Mouse (Mus musculus) ovary, adult 18-20 months (tissue): ENCODE data around the gene Galnt16.

Experiments used
- DNase-seq: peaks from one replicate; pipeline ENCODE4 v3.0.0; 2022; ENCODE audit warnings: low spot score, mixed read lengths

Gene Galnt16

DNA sequence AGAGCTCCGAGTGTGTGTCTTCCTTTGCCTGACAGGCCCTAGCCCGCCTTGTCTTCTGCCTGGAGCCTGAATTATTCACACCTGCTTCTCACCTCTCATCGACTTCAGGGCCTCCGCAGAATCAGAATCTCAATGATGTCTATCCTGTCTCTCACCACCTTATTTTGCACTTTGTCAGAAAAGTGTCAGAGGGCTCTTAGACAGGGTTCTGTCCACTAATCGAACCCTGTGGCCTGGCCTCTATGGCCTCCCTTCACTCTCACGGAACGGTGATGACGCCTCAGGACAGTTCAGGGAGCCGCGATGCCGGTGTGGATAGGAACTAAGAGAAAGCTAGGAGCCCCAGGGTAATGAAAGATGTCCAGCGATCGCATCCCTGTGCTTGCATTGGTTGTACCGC, at the start of gene Galnt16:
TSS of gene Galnt16 (plus strand) at position 301 of the 400 bp plus-strand sequence.
- no peak for DNase-seq

DNA sequence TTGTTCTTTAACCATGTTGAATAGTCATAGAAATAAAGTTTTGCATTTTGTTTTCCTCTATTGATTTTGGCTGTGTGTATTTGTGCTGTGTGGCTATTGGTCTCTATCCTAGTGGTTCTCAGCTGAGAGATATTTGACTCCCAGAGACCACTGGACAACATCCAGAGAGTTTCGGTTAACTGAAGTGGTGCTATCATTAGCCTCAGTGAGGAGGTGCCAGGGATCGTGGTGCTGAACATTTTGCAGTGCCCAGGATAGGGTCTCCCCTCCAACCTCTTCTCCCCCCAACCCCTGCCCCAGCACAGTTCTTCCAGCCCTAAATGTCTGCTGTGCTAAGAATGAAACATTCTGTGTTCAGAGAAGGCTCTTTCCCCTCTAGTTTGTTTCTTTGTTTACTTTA, 47.9 kb upstream of the Galnt16 start:
- no peak for DNase-seq

DNA sequence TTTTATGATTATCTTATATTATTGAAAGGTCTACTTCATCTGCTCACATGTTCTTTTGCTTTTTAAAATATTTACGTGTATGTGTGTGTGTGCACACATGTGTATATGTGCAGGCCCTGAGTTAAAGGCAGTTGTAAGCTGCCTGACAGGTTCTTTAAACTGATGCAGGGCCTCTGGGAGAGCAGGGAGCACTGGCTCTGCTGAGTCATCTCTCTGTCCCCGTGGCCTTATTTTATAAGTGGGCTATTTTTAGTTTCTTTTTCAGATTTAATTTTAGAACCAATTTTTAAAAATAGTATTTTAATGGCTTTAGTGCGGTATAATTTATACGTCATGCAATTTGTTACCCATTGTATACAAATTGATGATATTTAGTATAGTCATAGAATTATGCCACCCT, 46.2 kb upstream of the Galnt16 start:
- no peak for DNase-seq

DNA sequence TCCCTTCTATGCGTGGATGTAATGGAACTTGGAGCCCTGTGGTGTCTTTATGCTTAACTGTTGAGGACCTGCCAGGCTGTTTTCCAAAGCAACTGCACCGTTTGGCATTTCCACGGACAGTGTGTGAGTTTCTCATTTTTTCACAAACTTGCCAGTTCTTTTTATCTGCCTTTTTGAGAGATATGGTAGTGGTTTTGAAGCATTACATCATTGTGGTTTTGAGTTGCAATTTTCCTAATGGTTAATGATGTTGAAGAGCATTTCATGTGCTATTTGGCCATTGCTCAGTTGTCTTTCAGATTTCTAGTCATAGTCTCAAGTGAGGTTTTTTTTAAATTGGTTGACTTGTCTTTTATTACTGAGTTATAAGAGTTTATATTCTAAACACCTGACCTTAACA, 44.3 kb upstream of the Galnt16 start:
- DNase-seq, result no peak

DNA sequence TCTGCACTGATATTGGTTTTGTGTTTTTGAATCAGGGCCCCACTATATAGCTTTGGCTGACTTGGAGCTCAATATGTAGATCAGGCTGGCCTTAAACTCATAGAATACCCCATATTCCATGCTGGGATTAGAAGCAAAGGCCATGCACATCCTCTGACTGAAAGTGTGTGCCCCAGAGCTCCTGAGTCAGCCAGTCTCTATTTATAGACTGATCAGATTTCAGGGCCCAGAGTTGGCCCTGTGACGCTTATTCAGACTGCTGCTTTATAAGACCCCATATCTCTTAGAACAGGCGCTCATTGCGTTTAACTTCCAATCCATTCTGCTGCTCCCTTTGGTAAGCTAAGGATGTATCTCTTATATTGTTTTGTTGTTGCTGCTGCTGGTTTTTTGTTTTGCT, 38.1 kb upstream of the Galnt16 start:
- DNase-seq, result no peak

DNA sequence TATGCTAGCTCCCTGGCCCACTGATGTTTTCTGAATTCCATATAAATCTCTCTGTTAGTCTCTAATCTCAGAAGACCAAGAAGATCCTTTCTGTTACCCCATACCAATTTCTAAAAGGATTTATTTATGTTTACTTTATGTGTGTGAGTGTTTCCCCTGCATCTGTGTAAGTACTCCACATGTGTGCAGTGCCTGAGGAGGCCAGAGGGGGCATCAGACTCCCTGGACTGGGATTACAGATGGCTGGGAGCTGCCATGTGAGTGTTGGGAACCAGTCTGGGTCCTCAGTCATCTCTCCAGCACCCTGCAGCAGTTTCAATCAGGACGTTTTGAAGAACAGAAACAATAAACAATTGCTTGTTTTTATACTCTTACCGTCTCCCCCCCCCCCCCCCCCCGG, 34.7 kb upstream of the Galnt16 start:
- DNase-seq, result no peak

DNA sequence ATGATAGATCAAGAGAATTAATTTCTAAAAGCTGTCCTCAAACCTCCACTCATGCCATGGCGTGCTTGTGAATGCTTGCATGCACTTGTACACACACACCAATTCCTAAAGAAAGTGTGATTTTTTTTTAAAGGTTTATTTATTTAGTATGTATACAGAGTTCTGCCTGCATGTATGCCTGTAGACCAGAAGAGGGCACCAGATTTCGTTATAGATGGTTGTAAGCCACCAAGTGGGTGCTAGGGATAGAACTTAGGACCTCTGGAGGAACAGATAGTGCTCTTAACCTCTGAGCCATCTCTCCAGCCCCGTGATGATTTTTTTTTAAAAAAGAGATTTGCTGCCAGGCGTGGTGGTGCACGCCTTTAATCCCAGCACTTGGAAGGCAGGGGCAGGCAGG, 24.8 kb upstream of the Galnt16 start:
- DNase-seq, result no peak

DNA sequence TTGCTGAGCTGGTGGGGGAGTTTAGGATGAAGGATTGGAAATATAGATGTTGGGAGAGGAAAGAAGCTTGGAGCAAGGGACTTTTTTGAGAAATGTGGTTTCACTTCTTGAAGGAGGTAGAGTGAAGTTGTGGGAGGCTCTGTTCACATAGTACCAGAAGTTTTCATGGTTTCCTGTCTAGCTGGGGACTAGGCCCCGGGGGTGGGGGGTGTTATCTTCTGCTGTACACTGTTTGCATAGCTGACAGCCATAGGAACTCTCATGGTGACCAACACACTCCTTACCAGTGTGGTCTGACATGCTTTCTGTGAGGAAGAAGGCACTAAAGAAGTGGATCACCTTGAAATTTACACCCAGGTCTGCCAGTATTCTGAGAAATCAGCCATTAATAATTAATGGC, 22.4 kb upstream of the Galnt16 start:
- no peak for DNase-seq

DNA sequence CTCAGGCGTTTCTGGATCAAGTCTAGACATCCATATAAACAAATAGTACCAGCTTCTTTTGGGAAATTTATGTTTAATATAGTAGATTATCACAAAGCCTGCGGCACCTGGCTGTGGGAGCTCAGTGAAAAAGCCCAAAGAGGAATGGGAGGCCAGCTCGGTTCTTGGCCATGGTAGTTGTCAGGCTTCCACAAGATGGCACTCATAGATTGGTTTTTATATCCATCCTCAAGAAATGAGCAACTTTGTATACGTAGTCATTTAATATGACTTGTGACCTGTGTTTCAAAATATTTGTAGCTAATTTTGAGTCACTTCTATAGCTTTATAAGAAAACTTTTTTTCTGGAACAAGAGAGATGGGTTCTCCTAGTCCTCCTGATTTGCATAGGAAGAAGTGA, 19.7 kb upstream of the Galnt16 start:
- DNase-seq, result no peak

DNA sequence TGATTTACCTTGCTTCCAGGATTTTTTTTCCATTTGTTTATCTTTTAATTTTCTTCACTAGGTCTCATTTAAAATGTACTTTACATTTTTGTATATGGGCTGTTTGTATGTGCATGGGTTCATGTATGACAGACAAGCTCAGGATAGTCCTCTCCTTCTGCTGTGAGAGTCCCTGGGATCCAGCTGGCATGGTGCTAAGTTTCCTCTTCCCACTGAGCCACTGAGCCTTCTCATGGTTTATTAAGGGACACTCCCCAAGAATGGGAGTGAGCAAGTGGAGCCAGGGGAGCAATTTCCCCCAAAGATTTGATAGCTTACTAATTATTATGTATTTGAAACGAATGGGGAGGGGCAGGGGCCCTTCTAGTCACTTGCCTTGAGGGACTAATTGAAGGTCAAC, 17.6 kb upstream of the Galnt16 start:
- DNase-seq, result no peak

DNA sequence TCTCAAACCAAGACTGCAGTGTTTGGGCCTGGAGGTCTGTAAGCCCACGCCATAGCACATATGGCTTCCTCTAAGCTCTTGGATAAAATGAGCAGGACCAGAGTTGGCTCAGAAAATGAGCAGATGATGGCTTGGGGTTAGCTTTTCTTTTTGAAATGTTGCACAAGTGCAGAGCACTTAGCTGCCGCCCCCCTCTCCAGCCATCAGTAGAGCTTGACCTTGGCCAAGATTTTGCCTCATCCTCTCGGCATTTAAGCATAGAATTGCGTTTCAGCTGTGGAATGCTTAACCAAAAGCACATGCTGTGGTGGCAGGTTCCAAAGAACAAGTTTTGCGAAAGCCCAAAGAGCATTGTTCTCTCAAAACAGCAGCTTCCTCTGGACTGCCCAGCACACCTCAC, 13.4 kb upstream of the Galnt16 start:
- DNase-seq, result no peak

DNA sequence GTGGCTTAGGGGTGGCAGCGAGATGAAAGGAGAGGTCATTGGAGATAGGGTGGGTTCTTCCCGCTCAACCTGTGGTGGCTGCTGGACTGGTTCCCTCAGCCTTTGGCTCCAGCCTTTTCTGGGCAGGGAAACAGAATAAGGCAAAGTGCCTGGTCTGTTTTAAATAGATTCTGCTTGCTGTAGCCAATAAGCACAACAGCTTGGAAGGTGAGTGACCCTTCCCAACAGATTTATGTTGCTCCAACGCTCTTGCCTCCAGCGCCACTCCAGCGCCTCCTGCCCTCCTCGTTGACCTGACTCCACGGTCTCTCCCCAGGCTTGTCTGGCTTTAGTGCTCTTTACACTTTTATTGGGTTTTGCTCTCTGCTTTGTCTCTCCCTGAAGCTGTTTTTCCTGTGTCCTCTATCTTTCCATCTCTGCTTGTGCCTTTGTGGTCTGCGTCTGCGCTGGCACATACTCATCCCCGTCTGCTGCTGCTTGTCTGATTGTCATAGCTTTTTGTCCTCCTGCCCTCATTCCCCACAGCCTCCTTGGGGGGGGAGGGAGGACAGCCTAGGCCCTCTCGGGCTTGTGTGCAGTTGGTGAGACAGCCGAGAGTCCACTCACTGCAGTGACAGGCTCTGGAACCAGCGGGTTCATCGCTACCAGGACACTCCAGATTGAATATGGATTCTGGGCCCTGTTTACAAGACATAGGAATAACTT, 10.9 kb upstream of the Galnt16 start:
- no peak for DNase-seq

DNA sequence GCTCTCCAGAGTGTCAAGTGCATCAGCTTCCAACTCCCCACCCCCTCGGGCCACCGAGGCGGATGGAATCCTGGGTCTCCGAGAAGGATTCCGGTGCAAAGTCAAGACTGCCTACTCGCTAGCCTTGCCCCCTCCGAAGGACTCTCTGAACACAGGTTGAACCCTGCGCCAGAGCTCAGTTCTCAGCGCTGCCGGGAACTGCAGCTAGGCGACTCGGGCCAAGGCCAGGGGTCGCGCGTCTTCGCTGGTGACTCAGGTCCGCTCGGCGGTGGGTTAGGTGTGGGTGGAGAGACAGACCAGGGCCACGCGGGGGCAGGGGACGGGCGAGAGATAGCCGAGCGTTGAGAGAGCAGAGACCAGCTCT, 298 bp downstream of the Galnt16 start:
- DNase-seq, result no peak

DNA sequence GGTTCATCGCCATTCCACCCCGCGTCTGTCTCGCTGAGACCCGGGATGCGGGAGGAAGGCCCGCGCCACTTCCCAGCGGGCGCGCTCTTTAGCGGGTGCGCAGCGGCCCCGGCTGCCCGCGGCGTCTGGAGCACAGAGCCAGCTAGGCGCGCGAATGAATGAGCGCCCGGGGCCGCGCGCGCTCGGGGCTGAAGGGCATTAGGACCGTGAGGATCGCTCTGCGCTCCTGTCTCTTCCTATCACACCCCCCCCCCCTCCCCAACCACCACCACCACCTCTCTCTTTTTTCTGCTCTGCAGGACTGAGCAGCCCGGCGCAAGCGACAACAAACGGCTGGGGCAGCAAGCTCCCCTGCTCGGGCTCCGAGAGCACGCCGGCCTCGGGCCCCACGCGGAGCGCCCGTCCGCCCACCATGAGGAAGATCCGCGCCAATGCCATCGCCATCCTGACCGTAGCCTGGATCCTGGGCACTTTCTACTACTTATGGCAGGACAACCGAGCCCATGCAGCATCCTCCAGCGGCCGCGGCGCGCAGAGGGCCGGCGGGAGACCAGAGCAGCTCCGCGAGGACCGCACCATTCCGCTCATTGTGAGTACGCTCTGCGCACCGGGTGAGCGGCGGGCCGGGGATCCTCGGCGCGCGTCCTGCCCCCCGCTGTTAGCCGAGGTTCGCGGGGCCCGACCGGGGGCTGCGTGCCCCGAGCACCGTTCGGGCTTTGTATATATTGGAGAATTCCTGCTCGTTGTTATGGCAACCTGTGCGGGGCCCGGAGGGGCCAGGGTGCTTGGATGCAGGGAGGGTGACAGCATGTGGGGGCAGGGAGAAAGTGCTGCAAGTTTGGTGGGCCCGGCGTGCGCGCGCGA, 912 bp downstream of the Galnt16 start:
- DNase-seq, result no peak

DNA sequence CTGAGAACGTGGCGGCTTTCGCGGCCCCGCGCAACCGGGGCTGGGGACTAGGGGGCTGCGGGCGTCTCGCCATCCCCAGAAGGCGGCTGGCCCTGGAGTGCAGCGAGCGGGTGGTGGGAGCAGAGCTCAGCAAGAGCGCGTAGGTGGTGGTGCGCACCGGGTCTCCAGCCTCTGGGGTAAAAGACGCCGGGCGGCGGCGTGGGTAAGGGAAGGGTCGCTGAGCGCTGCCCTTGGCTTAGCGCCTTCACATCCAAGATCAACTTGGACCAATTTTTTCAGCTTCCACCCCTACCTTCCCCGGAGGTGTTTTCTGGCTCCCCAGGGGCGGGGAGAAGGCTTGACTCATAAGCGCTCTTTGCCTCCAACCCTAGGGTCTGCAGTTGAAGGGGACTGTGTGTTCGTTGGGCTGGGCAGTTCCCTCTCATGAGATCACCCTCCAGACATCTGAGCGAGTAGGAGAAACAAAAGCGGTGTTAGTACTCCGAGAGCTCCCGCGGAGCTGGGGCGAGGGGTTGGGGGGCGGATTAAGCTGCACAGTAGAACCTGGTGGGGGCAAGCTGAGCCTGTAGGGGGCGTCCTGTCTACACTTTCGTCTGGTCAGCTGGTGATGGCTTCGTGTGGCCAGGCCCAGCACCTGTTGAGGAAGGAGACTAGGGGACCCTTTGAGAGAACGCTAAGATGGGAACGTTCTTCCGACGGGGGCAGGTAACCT, 1.7 kb downstream of the Galnt16 start:
- DNase-seq, result no peak

DNA sequence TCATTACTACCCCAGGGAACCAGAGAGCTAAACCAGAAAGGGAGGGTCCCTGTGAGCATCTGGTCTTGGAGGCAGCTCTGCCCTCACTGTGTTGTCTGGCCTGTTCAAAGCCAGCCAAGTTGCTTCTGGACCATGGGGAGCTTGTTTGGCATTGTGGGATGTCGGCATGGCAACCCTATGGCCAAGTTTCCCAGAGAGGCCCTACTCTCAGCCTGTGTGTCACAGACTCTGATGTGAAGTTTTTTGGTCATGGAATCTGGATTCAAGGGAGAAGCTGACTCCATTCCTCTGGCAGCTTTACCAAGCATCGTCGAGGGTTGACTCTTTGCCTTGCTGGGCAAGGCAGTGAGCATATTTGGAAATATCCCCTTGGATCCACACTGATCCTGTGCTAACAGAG, 3.9 kb downstream of the Galnt16 start:
- DNase-seq, result no peak

DNA sequence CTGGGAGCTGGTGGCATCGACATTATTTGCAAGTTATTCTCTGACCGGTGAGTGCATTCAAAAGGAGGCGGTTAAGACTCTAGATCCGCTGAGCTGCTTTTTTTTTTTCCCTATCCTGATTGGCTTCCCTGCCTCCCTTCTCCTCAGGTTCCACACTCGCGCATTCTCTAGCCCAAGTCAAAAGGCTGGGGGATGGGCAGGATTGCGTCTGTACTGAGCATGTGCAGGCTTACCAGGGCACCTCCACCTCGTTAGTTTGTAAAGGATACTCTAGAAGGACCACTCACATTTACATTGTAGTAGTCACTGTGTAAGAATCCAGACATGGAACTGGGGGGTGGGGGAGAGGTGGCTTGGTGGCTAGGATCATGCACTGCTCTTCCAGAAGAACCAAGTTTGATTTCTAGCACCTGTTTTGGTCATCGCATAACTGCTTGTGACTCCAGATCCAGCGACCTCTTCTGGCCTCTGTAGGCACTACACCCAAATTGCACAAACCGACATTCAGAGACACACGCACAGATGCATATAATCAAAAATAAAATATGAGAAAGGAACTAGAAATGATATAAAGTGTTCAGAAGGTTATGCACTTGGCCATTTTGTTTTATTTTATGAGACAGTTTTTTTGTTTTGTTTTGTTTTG, 6.3 kb downstream of the Galnt16 start:
- no peak for DNase-seq

DNA sequence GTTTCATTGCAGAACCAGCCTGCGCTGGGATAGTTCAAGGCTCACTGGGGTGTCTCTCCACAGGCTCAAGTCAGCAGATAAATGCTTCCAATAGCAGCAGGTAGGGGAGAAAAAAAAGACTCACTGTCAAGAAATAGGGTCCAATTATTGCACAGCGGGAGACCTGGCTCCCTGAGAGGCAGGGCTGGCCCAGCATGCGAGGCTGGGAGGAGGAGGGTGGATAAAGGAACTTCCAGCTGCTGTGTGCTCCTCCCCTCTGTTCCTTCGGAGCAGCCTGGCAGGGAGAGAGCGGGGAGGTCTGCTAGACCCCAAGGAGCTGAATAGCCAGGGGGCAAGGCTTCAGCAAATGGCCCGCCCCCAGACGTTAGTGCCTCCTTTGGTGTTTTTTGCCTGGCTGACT, 7.4 kb downstream of the Galnt16 start:
- no peak for DNase-seq

DNA sequence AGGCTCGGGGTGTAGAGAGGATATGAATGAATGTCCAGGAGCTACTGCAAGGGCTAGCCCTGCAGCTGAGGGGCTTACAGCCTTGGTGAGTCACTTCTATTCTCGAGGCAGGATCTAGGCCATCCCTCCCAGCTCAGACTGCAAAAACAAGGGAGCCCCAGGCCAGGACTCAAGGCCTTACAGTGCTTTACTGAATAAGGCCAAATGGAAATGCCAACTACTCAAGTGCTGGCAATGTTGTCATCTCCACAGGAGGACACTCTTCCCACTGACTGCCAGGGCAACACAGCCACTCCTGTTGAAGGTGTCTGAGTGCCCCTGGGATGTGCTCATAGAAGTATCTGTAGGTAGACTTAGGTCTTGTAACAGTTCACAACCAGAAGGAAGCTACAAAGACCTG, 8.4 kb downstream of the Galnt16 start:
- DNase-seq, result no peak

DNA sequence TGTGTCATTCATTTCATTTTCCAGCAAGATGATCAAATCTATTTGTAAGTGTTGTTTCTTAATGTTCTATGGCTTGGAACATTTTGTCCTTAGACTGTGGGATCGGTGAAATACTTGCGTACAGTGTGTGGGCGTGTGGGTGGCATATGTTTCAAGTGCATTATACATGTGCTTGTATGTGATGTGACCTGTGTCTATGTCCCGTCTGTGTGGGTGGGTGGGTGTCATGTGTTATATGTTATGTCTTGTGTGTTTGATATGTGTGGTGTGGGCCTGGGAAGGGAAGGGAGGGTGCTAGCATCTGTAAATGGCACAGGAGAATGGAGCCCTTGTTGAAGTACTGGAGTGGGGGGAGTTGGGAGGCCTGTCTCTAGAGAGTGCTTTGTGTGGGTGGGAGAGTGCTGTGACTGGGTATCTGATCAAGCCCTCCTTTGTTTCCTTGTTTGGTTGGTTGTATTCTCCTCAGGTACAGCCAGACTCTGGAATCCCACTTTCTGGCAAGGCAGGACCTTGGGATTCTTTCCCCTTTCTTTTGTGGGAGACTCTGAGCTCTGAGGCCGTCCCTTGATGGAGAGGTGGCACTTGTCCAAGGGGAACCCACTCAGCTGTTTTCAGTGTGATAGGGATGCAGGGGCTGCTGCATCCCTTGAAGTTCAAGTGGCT, 9.8 kb downstream of the Galnt16 start:
- DNase-seq, result no peak

DNA sequence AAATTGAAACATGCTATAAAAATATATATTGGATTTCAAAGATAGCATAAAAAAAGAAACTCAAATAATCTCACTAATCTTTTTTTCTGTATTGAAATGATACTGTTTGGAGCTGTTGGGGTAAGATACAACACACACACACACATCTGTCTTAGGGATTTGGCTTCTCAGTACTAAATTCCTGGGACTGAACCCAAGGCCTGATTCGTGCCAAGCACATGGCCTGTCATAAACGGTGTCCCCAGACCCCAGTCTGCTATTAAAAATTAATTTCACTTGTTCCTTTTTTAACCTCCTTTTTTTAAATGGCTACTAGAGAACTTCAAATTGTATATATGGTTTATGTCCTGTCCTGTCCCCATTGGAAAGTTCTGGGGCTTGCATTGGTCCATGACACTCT, 12.0 kb downstream of the Galnt16 start:
- no peak for DNase-seq

DNA sequence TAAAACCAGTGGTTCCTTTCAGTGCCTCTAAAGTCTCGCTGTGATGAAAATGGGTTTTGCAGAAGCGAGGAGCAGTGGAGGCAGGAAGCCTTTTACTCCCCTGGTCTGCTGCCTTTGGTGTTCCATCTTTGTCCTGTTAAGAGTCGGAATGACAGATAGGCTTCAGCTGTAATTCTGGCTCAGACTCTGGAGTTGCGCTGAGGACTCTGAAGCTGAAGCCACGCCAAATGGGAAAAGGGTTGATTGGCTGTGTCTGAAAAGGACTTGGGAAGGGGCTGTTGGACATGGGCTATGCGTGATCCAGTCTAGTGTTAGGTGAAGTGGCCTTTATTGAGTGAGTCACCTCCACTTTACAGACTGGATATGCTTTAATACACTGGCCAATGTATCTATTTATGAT, 12.6 kb downstream of the Galnt16 start:
- no peak for DNase-seq
